Mouse (Mus musculus) liver (tissue): ENCODE data around the gene Gapdhs.
"Not testable (repeated sequence)": the region's sequence is repeated elsewhere in the genome, so short reads cannot be mapped to it uniquely, and the experiment has no call there.

Source experiments
- DNase-seq: peaks from one replicate; pipeline ENCODE4 v3.0.0-alpha.2; 2020; ENCODE audit warnings: mixed read lengths

Gapdhs gene

DNA sequence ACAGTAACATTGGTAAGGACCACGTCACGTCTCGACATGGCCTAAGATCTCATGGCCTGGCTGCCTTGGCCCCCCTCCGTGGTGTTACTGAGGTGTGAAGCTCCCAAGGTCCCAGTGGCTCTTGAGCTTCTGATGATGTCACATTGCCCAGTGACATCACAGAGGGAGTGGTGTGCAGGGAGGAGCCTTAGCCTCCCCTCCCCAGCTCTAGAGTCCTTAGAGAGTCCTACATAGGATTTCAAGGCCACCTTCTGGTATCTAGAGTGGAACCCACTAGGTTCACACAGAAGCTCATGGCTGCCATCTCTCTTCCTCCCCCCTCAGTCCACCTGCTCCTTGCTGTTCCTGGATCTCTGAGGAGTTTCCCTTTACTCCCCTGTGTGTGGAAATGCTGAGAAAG is at the start of gene Gapdhs:
Gene Gapdhs (minus strand): TSS at position 65 of the 400 bp plus-strand sequence.
- DNase-seq = not testable (repeated sequence)

DNA sequence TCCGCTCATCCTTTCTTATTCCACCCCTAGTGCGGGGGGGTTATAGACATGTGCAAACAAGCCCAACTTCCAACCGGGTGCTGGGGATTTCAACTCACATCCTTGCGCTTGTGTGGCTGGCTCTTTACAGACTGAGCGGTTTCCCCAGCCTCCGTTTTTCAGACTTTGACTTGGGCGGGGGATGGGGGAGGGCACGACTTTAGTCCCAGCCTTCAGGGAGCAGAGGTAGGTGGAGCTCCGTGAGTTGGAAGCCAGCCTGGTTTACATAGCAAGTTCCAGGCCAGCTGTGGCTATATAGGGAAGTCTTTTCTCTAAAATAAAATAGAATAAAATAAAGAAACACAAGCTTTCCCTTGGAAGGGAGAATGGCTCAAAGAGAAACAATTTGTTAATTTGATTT is 48.4 kb upstream of the Gapdhs start:
- peak; percentile 17 for DNase-seq

DNA sequence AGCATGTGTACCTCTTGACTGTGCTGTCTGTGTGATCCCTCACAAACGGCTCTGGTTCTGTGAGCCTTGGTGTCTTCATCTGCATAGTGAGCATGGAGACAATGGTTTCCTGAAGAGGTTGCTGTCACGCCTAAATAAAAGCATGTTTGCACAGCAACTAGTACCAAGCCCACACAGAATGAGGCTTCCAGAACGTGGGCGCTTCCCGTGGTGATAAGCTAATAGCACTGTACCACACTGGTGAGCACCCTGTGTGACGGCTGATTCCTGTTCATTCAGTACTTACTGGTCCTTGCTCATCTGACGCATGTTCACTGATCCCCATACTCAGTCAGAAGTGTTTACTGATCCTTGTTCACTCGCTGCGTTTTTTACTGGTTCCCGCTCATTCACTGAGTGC is 46.7 kb upstream of the Gapdhs start:
- DNase-seq = no peak

DNA sequence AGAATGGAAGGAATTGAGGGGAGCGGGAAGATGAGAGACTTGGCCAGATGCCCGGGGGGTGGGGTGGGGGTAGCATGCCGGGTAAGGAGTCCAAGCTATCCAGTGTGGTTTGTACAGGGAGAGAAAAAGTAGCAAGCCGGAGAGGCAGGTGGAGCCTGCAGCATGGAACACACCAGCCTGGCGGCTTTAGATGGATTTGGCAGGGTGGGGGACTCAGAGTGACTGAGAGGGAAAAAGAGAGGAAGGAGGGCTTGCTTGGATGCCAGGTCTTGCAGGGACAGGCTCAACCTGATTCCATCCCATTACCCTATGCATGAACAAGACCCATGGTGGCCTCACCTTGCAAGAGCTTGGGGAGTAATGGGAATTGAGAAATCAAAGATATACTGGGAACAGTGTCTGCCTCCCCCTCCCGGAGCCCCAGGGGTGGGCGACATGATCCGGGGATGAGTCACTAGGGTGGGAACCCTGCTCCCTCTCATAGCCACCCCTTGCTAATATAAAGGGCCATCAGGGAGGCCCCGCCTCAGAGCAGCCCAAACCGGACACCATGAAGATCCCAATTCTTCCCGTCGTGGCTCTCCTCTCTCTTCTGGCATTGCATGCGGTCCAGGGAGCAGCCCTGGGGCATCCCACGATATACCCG is 44.0 kb upstream of the Gapdhs start, which contains the start of gene Krtdap:
Gene Krtdap (plus strand): TSS at position 520 of the 646 bp plus-strand sequence.
- DNase-seq = no peak

DNA sequence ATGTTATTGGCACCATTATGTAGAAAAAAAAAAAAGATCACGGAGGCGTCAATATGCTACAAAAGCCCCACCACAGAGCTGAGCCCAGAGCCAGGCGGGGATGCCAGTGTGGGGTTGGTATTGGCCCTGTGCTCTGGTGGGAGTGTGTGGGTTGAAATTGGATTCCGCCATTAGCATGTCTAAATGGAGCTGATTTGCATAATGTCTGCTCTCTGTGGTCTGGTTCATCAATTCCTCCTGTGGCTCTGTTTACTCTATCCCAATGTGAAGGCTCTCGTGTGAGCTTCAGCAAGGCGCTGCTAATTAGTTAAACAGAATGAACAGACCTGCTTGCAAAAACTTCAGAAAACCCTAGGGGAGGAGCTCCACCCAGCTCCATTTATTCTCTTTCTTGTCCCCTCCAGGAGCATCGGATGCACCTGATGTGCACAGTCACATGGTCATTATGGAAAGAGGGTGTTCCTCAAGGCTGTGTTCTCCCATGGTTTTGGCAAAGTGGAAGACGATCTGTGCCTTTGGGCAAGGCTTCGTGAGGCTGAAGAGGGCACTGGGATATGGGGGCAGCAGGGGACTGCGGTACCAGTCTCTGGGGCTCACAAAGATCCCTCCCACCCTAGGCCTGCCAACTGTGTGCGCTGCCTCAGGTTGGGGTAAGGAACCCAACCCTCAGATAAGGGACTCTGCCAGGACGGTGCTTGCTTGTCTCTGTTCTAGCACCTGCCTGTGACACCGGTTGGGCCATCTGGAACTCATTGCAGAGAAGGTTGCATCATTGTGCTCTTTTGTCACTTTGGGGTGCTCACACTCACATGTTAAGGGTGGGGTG is 42.5 kb upstream of the Gapdhs start:
- no peak for DNase-seq

DNA sequence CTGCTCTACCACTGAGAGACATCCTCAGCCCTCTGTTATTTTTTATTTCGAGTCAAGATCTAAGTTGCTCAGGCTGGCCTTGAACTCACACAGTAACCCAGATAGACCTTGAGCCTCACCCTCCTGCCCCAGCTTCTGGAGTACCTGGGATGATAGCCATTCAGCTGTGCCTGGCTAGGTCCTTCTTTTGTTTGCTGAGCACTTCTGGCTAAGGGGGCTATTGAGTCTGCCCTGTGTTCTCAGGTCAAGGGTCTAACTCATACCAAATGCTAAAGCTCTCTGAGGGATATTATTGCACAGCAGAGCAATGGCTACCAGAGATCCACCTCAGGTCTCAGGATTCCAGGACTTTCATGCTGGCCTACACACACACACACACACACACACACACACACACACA is 41.7 kb upstream of the Gapdhs start:
- no peak for DNase-seq

DNA sequence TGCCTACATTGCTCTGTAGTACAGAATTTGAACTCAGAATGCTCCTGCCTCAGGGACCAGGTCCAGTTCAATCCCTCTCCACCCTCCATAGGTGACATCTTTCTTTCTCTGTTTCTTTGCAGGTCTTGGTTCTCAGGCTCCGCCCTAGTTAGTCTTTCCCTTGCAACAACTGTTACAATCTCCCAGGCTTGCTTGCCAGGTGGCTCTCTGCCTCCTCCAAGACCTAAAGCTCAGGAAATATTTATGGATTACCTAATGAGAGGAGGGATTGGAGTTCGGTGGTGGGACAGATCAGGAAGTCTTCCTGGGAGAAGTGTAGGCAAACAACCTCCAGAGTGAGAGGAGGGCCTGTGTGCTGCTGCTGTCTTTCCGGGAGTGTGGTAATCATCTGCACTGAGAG is 39.2 kb upstream of the Gapdhs start:
- no peak for DNase-seq

DNA sequence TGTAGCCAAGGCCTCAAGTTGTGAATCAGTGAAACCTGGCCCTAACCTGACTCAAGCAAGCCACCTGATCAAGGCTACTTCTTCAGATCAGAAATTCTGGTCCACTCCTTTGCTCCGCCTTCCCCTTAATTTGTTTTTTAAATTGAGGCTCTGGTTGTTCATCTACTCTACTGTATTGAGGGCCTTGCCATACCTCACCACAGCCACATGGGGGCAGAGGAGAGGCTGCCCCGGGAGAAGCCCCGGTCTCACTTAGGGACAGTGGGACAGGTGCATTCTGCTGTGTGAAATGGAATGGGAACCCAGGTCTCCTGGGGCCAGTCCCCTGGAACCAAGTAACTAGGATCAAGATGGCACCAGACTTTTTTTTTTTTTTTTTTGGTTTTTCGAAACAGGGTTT is 38.3 kb upstream of the Gapdhs start:
- DNase-seq = peak; percentile 11

DNA sequence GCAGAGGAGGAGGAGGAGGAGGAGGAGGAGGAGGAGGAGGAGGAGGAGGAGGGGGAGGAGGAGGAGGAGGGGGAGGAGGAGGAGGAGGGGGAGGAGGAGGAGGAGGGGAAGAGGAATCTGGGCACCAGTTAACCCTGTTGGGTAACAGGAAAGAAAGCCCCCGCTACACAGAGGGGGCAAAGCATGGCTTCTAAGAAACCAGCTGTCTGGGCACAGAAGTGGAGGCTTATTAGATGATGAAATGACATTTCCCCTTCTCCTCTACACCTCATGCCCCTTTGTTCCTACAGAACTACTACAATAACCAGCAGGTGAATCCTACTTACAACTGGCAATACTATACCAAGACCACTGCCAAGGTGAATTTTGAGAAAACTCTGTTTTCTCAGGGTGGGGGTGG is 34.4 kb upstream of the Gapdhs start:
- DNase-seq = no peak

DNA sequence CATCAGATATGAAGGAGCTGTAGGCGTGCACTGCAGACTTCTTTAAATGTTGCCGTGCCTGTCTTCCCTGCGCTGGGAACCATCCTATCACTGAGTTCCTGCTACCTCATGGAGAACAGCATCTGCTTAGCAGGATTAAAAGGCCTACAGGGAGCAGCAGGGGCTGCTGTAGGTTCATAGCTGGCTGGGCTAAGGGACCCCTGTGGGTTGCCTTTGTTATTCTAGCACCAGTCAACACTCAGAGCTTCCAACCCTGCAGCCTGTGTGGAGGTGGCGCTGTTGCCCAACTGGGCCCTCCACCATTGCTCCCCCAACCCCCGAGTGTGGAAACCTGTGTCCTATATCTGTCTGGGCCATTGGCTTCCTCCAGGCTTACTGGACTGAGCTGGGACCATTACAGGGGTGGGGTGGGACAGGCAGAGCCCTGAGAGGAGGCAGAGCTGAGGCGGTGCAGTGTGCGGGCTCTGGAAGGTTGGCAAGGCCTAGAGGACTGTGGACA is 33.6 kb upstream of the Gapdhs start:
- DNase-seq = no peak

DNA sequence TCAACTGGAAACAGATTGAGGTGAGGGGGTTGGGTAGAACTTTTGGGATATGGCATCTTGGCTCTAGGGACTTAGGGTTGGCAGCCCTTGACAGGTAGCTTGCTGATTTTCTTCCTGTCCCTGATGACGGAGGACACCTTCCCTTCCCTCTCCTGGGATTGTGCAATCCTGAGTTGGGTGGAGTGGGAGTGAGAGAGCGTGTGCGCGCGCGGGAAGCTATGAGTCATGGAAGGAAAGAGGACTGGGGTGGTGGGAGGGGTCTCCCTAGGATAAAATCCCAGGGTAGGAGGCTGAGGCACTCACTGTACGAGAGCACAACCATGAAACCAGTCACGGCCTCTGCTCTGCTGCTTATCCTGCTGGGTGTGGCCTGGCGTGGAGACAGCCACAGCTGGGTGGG is 32.6 kb upstream of the Gapdhs start:
- DNase-seq = no peak

DNA sequence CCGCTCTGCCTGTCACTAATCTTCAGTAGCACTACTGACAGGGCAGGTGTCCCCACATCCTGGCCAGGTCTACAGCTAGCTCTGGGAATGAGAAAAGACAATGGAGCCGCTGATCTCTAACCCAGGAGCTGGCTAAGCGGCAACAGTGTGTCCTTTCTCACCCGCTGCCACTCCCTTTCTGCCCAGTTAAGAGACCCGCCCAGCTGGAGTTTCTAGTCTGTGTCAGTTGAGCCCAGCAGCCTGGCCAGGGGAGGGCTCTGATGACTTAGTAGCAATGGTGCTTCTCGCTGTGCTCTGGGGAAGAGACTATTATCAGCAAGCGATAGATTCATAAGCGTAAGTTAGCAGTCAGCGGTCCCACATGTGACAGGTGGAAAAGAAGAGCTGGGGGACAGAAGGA is 25.8 kb upstream of the Gapdhs start:
- no peak for DNase-seq

DNA sequence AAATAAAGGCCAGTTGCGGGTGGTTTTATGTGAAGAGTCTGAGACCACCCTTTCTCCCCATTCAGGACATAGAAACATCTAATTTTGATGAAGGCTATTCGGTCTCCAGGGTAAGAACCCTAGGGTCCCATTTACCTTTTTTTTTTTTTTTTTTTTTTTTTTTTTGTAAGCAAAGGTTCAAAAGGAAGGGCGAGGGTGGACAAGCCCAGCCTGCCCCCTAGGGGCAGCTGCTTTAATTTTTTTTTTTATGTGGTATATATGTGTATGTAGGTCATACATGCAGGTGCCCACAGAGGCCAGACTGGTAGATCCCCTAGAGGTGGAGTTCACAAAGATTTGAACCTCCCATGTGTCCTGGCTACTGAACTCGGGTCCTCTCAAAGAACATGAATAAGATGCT is 22.9 kb upstream of the Gapdhs start:
- no peak for DNase-seq

DNA sequence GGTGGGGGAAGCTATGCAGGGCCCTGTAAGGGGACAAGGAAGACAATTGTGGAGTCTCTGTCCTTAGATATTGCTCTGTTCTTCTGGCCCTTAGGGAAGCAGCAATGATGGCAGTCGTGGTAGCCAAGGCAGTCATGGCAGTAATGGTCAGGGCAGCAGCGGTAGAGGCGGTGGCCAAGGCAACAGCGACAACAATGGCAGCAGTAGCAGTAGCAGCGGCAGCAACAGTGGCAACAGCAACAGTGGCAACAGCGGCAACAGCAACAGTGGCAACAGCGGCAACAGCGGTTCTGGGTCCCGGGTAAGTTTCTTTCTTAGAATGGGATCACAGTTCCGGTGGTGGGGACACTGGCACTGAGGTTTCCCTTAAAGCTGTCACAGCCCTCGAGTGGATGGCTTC is 21.7 kb upstream of the Gapdhs start:
- DNase-seq = no peak

DNA sequence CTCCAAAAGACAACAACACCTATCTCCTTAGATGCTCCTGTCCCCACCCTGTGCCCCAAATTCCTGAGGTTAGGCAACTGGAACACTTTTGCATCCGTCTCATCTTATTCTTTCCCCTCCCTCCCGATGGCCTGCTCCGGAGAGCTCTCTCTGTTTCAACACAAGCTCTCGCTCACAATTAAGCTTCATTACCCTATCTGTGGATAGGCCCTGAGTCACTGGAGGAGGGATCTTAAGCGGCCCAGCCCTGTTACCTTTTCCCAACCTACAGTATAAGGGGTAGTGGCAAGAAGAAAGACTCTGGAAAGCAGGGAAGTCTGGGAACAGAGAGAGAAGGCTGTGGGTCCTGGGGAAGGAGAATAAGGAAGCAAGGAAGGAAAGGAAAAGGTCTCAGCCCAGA is 20.0 kb upstream of the Gapdhs start, which contains the start of gene Dmkn:
Gene Dmkn (plus strand): TSS at position 301 of the 400 bp plus-strand sequence.
- no peak for DNase-seq

DNA sequence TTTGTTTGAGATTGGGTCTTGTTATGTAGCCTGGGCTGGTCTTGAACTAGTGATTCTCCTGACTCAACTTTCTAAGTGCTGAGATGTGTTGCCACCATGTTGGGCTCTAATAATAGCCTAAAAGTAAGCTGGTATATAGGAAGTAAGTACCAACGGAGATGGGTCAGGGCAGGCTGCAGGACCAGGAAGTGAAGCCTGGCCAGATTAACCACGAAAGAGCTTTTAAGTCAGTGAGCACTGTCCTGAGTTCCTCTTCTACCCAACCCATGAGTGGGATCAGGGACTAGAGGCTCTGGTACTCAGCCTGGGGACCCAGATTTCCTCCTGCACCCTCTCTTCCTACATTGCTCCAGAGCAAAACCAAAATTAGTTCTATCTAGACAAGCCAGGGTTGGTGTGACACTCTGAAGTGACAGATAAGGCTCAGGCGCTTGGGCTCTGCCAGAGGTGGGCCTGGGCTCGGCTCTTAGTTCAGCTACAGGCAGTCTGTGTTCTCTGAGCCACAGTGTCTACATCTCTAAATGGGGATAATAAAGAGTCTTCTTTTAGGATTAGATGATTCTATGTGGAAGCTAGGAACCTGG is 18.4 kb upstream of the Gapdhs start:
- peak; percentile 21 for DNase-seq

DNA sequence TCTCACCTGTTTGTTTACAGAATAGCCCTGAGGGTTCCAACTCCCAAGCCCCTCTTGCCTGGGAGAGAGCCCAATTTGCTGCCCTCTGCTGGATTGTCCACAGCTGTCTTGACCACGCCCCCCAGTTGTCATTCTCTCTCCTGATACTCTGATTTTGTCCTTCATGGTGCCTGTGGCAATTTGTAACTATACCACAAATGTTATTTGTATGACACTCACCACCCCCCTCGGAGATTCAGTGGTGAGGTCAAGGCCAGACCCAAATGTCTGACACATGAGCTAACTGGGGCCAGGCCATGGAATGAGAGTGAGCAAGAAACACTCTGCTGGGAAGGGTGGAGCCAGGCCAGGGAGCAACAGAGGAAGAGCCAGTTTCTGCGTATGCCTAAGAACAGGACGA is 15.4 kb upstream of the Gapdhs start:
- DNase-seq = peak; percentile 20

DNA sequence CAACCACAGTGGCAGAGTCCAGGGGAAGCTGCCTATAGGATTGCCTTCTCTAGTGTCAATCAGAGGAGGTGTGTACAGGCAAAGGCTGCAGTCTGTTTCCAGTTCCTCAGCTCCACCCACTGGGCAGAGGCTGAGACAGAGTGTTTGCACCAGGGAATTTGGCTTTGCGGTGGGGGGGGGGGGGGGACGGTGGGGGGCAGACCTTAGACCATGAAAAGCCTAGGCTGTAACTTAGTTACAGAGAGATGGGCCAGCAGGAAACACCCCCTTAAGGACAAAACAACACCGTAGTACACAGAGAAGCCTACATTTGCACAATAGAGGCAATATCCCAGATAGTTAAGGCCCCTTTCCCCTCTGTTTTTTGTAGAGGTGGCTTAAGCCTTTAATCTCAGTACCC is 13.5 kb upstream of the Gapdhs start:
- no peak for DNase-seq

DNA sequence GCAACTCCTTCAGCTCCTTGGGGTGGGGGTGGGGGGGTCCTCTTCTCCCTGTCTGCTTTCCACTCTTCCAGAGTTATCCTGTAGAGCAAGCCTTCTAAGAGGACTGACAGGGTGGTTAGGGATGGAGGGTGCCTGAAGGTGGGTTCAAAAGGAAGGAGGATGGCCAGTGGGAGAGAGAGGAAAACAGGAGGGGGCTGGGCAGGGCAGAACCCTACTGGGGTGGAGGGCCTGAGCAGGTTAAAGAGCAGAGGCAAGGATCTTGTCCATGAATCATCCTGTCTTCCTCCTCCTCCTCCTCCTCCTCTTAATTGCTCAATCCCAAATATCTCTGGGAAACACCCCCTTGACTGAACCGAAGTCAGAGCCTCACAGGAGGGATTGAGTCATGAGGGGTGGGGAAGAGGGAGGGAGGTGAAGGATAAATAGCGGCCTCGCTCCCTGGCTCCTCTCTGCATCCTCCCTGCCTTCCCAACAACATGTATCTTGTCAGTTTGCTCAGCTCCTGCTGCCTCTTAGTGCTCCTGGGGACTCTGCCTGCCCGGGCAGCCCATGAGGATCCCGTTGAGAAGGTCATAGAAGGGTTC is 7.7 kb upstream of the Gapdhs start, which contains the start of gene Sbsn:
Gene Sbsn (plus strand): TSS at position 386 of the 584 bp plus-strand sequence.
- DNase-seq = no peak

DNA sequence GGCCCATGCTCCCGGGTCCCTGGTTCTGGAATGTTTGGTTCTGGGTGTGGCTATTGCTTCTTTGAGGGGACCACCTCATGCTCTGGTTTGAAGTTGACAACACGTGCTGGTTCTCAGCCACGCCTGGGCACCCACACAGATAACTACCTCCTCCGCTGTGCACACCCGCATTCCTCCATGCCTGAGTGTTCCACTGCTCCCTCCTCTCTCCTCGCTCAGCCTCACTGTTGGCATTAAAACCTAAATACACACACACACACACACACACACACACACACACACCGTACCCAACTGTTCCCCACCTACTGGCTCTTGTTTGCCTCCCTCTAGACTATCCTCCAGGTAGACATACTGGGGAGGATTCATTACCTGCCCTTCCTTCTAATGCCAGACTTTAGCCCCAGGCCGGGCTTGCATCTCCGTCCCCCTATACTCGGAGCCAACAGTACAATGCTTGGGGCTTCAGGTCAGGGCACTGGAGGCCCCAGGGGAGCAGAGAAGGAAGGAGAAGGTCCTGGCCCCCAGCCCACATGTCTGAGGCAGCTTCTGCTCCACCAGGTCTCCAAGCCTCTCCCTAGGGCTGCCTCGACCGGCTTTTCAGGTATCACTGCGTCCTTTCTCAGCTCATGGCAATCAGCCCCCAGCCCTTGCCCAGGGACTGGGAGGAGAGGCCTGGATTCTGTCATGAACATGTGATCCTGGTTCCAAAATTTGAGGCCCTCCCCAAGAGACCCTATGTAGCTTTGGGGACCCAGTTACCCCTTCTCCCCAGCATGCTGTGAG is 6.5 kb upstream of the Gapdhs start:
- DNase-seq = no peak

DNA sequence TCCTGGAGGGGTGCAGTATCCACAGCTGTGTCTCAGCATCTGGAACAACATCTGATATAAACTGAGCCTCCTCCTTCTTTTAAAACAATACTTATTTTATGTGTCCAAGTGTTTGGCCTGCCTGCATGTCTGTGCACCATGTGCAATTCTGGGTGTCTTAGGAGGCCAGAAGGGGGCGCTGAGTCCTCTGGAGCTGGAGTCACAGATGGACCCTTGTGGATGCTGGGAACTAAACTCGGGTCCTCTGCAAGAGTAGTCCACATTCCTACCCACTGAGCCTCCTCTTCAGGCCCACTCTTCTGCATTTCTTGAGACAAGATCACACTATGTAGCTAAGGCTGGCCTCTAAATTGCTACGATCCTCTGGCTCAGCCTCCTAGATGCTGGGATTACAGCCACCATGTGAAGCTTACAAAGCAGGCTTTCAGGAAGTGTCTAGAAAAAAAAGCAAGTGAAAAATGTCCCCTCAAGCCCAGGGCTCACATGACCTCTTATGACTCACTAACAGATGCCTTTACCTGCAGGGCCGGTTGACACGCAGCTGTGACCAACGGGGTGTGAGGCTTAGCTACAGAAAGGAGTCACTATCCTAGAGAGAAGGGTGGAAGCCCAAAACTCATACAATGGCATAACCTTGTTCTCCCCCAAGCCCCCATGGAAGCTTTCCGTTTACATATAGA is 4.2 kb upstream of the Gapdhs start:
- no peak for DNase-seq
